In the genomic region with DNA sequence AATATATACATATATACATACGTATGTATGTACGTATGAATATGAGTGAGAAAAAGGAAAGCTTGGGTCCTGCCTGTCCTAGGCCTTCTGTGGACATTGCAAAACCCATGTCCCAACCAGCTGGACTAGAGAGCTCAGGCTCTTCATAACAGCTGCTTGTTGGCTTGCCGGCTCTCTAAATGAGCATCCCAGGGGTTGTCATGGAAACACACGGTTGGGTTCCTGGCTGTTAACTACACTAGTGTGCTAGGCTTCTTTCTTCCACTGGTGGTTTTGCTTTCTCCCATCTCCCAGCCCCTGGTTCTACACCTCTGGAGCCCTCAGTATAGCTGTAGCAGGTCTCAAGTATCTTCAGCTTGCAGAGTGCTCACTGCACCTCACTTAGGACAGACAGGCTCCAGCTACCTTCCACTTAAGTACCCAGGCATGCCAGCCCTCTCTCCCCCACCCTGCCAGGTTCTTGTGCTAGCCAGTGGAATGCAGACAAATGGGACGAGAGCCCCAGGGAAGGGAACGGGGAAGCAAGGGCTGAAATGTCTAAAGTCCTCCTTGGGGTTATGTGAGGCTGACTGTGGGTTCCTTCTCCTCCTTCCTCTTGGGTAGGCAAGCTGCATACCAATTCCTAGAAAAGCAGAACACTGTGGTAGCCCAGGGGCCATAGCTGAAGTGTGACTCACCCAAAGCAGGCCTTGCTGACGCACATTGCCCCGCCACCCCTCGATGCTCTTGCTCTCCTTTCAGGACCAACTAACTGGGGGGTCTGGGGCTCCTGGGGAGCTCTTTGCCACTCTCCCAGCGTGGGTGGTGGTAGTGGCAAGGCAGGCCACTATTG, we compare ENCODE assay signal across 8 mouse cellular contexts. TPM values are rescaled to one million over a fixed set of nuclear protein-coding genes. Genes with fewer than 3 reads are reported as not detected.
A peak's percentile ranks its signal among the peaks of the same experiment; 100 is the strongest.
DNase-seq lines count a peak whose midpoint lies in the region; ATAC-seq and TF ChIP-seq lines count a peak whose summit lies in the region.

No protein-coding gene starts in this region.

- 34% methylated on average over 10 of the region's 10 CpGs for WGBS in bone marrow, adult 2 months
- WGBS in liver, postnatal 0 days (ENCODE audit: insufficient replicate concordance) = 61% methylated on average over 10 of the region's 10 CpGs
- 50% methylated on average over 10 of the region's 10 CpGs for WGBS in neural tube, embryonic 13.5 days

- peak overlapping the region; percentile 81 for H3K27ac ChIP-seq in gastrocnemius, adult 2 months
- peak overlapping the region; percentile 44 for H3K27ac ChIP-seq in bone marrow, adult 2 months (ENCODE audit: control insufficient read depth, insufficient read depth, low read depth, low read length, poor library complexity)
- H3K27ac ChIP-seq in liver, postnatal 0 days (ENCODE audit: low read depth) = peak overlapping the region; percentile 79
- H3K27ac ChIP-seq in neural tube, embryonic 13.5 days (replicated peaks) = peak overlapping the region; percentile 69

- peak; percentile 67 for ATAC-seq in liver, postnatal 0 days
- ATAC-seq in neural tube, embryonic 13.5 days (ENCODE audit: low read depth) = peak; percentile 56; the same call in 1 of the 2 replicates

- no peak overlapping the region for H3K4me2 ChIP-seq in liver, postnatal 0 days (ENCODE audit: low read depth, low read length)
- H3K4me2 ChIP-seq in neural tube, embryonic 13.5 days = no peak overlapping the region

- H3K27me3 ChIP-seq in liver, postnatal 0 days (ENCODE audit: insufficient read depth, low read length) = no peaks in the 10 kb centered on the region
- H3K27me3 ChIP-seq in neural tube, embryonic 13.5 days = no peaks in the 10 kb centered on the region

- H3K4me1 ChIP-seq in bone marrow, adult 2 months (ENCODE audit: control insufficient read depth, insufficient read depth, low read length) = no peaks in the 10 kb centered on the region
- H3K4me1 ChIP-seq in liver, postnatal 0 days (ENCODE audit: insufficient read depth) = peaks cover 4% of the 10 kb centered on the region; the same call in 1 of the 2 replicates
- H3K4me1 ChIP-seq in neural tube, embryonic 13.5 days (replicated peaks) = peaks cover 41% of the 10 kb centered on the region

- no peak for TF ChIP-seq POLR2A in bone marrow, adult 2 months (IDR thresholded peaks at IDR 0.05; ENCODE audit: borderline replicate concordance, control insufficient read depth, low read depth, low read length)

- no peak for TF ChIP-seq EP300 in liver, postnatal 0 days (IDR thresholded peaks at IDR 0.05; ENCODE audit: low read depth)

- H3K4me3 ChIP-seq in gastrocnemius, adult 2 months = no peak overlapping the region
- no peak overlapping the region for H3K4me3 ChIP-seq in bone marrow, adult 2 months (replicated peaks; ENCODE audit: control insufficient read depth, low read depth, low read length)
- no peak overlapping the region for H3K4me3 ChIP-seq in liver, postnatal 0 days (ENCODE audit: low read depth, low read length)
- no peak overlapping the region for H3K4me3 ChIP-seq in neural tube, embryonic 13.5 days

- no peak overlapping the region for H3K9ac ChIP-seq in liver, postnatal 0 days (replicated peaks)
- no peak overlapping the region for H3K9ac ChIP-seq in neural tube, embryonic 13.5 days

- no peak for TF ChIP-seq CTCF in gastrocnemius, adult 2 months (IDR thresholded peaks at IDR 0.05)
- TF ChIP-seq CTCF in bone marrow, adult 2 months (IDR thresholded peaks at IDR 0.05; ENCODE audit: control insufficient read depth, insufficient read depth, low read length) = no peak
- no peak for TF ChIP-seq CTCF in liver, postnatal 0 days (IDR thresholded peaks at IDR 0.05; ENCODE audit: low read depth)

- H3K9me3 ChIP-seq in liver, postnatal 0 days (ENCODE audit: low read length) = no peaks in the 10 kb centered on the region
- no peaks in the 10 kb centered on the region for H3K9me3 ChIP-seq in neural tube, embryonic 13.5 days

- H3K36me3 ChIP-seq in liver, postnatal 0 days (replicated peaks; ENCODE audit: insufficient read depth, low read length) = peaks cover 36% of the 10 kb centered on the region
- H3K36me3 ChIP-seq in neural tube, embryonic 13.5 days = peaks cover 84% of the 10 kb centered on the region

- intact Hi-C loops in gastrocnemius, adult 2 months (cut with DNase I) = no loop called here

- peak; percentile 44 for DNase-seq in gastrocnemius, adult 2 months
- DNase-seq in gastrocnemius, adult 8-10 months (ENCODE audit: low spot score in 2 of 2) = no peak
- DNase-seq in heart, adult 8-10 months (ENCODE audit: low spot score) = peak; percentile 41
- peak; percentile 57 for DNase-seq in kidney, adult 9 months
- no peak for DNase-seq in liver, postnatal 0 days
- no peak for DNase-seq in urinary bladder, postnatal 4 days (ENCODE audit: low spot score in 2 of 2)

RNA-seq across cellular contexts. Expression of gene Eva1b, which starts 16.0 kb away (rescaled TPM):
- 1 to 10 TPM; 2.9 to 4.4 TPM for total RNA-seq in gastrocnemius, adult 2 months (2021)
- 1 to 10 TPM; 2.0 to 4.9 (median 2.6) TPM for total RNA-seq in gastrocnemius, adult 8-10 months (2022)
- 5.7 and 7.1 TPM in 2 replicates for polyA plus RNA-seq in bone marrow, adult 2 months (2011; ENCODE audit: insufficient read depth, insufficient read length, low replicate concordance, missing spikeins)
- total RNA-seq in heart, adult 8-10 months (2022) = 10 to 100 TPM in 1 of 4 experiments, 1 to 10 TPM in 3; 7.3 to 12.4 (median 9.0) TPM
- 17.1 and 17.7 TPM in 2 replicates for polyA plus RNA-seq in liver, postnatal 0 days (2015; fragmentation: Nextera tagmentation; extraction: Ambion mirVana)
- polyA plus RNA-seq in neural tube, embryonic 13.5 days (2015; fragmentation: Nextera tagmentation; extraction: Ambion mirVana) = 15.3 and 19.8 TPM in 2 replicates

RNA-seq across cellular contexts. Expression of gene Stk40, which starts 27.7 kb away (rescaled TPM):
- 100 to 1,000 TPM; 102 to 108 TPM for total RNA-seq in gastrocnemius, adult 2 months (2021)
- total RNA-seq in gastrocnemius, adult 8-10 months (2022) = 100 to 1,000 TPM; 122 to 135 (median 128) TPM
- polyA plus RNA-seq in bone marrow, adult 2 months (2011; ENCODE audit: insufficient read depth, insufficient read length, low replicate concordance, missing spikeins) = 7.5 and 14.0 TPM in 2 replicates
- 10 to 100 TPM; 37.8 to 61.9 (median 52.4) TPM for total RNA-seq in heart, adult 8-10 months (2022)
- polyA plus RNA-seq in liver, postnatal 0 days (2015; fragmentation: Nextera tagmentation; extraction: Ambion mirVana) = 11.3 and 12.1 TPM in 2 replicates
- polyA plus RNA-seq in neural tube, embryonic 13.5 days (2015; fragmentation: Nextera tagmentation; extraction: Ambion mirVana) = 33.9 and 37.7 TPM in 2 replicates

RNA-seq across cellular contexts. Expression of gene Sh3d21, which starts 31.8 kb away (rescaled TPM):
- 1 to 10 TPM in 1 of 2 experiments, under 1 TPM in 1; 0.97 to 1.2 TPM for total RNA-seq in gastrocnemius, adult 2 months (2021)
- under 1 TPM; 0.46 to 0.86 (median 0.68) TPM for total RNA-seq in gastrocnemius, adult 8-10 months (2022)
- 1.0 TPM in 1 of 2 replicates, not detected in the other for polyA plus RNA-seq in bone marrow, adult 2 months (2011; ENCODE audit: insufficient read depth, insufficient read length, low replicate concordance, missing spikeins)
- 1 to 10 TPM; 1.6 to 2.2 (median 2.1) TPM for total RNA-seq in heart, adult 8-10 months (2022)
- 2.4 and 2.7 TPM in 2 replicates for polyA plus RNA-seq in liver, postnatal 0 days (2015; fragmentation: Nextera tagmentation; extraction: Ambion mirVana)
- 0.89 and 2.0 TPM in 2 replicates for polyA plus RNA-seq in neural tube, embryonic 13.5 days (2015; fragmentation: Nextera tagmentation; extraction: Ambion mirVana)

RNA-seq across cellular contexts. Expression of gene Lsm10, which starts 35.1 kb away (rescaled TPM):
- 1 to 10 TPM; 7.3 to 7.4 TPM for total RNA-seq in gastrocnemius, adult 2 months (2021)
- total RNA-seq in gastrocnemius, adult 8-10 months (2022) = 10 to 100 TPM in 1 of 4 experiments, 1 to 10 TPM in 3; 8.8 to 10.9 (median 9.4) TPM
- polyA plus RNA-seq in bone marrow, adult 2 months (2011; ENCODE audit: insufficient read depth, insufficient read length, low replicate concordance, missing spikeins) = 6.6 and 21.2 TPM in 2 replicates
- 10 to 100 TPM; 17.3 to 19.5 (median 18.4) TPM for total RNA-seq in heart, adult 8-10 months (2022)
- 24.7 and 27.7 TPM in 2 replicates for polyA plus RNA-seq in liver, postnatal 0 days (2015; fragmentation: Nextera tagmentation; extraction: Ambion mirVana)
- 47.7 and 54.3 TPM in 2 replicates for polyA plus RNA-seq in neural tube, embryonic 13.5 days (2015; fragmentation: Nextera tagmentation; extraction: Ambion mirVana)

Comparison
In these comparisons a context has a peak if more than half of its experiments do, and no peak if none do; other contexts are left out.
1. DNase-seq: peak in gastrocnemius, adult 2 months (single experiment), heart, adult 8-10 months (single experiment) and kidney, adult 9 months (single experiment); none in gastrocnemius, adult 8-10 months (0 of 2), liver, postnatal 0 days (single experiment) and urinary bladder, postnatal 4 days (0 of 2).
2. Peak in every context shown above with its lines, with median percentiles within 50 percentile points of each other: H3K27ac ChIP-seq.